Mouse (Mus musculus) midbrain, embryonic 15.5 days (tissue): ENCODE measurements around the gene Pms2. TPM values are rescaled to one million over a fixed set of nuclear protein-coding genes. Genes with fewer than 3 reads are reported as not detected.

Source experiments
- ATAC-seq: fragments of 200-750 bp; cut with Nextera tagmentation; replicated peaks from 2 replicates; pipeline ENCODE4 v1.8.0; 2017; ENCODE audit warnings: moderate TSS enrichment
- H3K27ac ChIP-seq: fragments of 300-500 bp; sonication (generic); 2 replicates; pipeline ENCODE4 v1.5.1; 2015; ENCODE audit warnings: mild to moderate bottlenecking, inconsistent platforms
- H3K27me3 ChIP-seq: fragments of 300-500 bp; sonication (generic); replicated peaks from 2 replicates; pipeline ENCODE4 v1.6.1; 2015; ENCODE audit warnings: inconsistent platforms
- H3K36me3 ChIP-seq: fragments of 300-500 bp; sonication (generic); replicated peaks from 2 replicates; pipeline ENCODE4 v1.6.1; 2015; ENCODE audit warnings: inconsistent platforms
- H3K4me1 ChIP-seq: fragments of 300-500 bp; sonication (generic); 2 replicates; pipeline ENCODE4 v1.6.1; 2015; ENCODE audit warnings: inconsistent platforms
- H3K4me2 ChIP-seq: fragments of 300-500 bp; sonication (generic); 2 replicates; pipeline ENCODE4 v1.6.1; 2015; ENCODE audit warnings: inconsistent platforms, mild to moderate bottlenecking, moderate library complexity
- H3K4me3 ChIP-seq: fragments of 300-500 bp; sonication (generic); 2 replicates; pipeline ENCODE4 v1.5.1; 2015; ENCODE audit warnings: mild to moderate bottlenecking, inconsistent platforms
- H3K9ac ChIP-seq: fragments of 300-500 bp; sonication (generic); 2 replicates; pipeline ENCODE4 v1.6.1; 2015; ENCODE audit warnings: mild to moderate bottlenecking, inconsistent platforms
- H3K9me3 ChIP-seq: fragments of 300-500 bp; sonication (generic); 2 replicates; pipeline ENCODE4 v1.6.1; 2016; ENCODE audit warnings: inconsistent platforms
- WGBS: fragments of 180-500 bp; shearing (Covaris S2); methylation state at CpG from one replicate; pipeline ENCODE4 v1.1.7; 2015; ENCODE audit warnings: mixed read lengths; 5-methylcytosine and 5-hydroxymethylcytosine counted together
- polyA plus RNA-seq: library from polyadenylated mRNA; unstranded; fragments of >200 nt; fragmentation: Nextera tagmentation; extraction: Ambion mirVana; gene quantifications from 2 replicates; pipeline ENCODE4 v1.2.1, GENCODE M21; 2015

Gene Pms2
- polyA plus RNA-seq, 1 experiment from 2014 or later: 27.4 TPM

GRCm38 (mm10) chr5:143936156-143936555, 26.4 kb downstream of the Pms2 start:
- H3K27ac ChIP-seq: no peak overlapping the region
- no peaks in the 10 kb centered on the region; the same call in 1 of the 2 replicates for H3K4me1 ChIP-seq
- 91% methylated on average over 9 of the region's 9 CpGs for WGBS
- H3K9me3 ChIP-seq: no peaks in the 10 kb centered on the region
- no peak overlapping the region for H3K4me2 ChIP-seq
- no peaks in the 10 kb centered on the region for H3K27me3 ChIP-seq
- no peak overlapping the region for H3K9ac ChIP-seq
- H3K4me3 ChIP-seq: no peak overlapping the region
- H3K36me3 ChIP-seq: 0 out of 2 replicates have a peak, but pooled peaks cover under 1% of the 10 kb centered on the region
- no peak for ATAC-seq

GRCm38 (mm10) chr5:143941588-143941987, 31.8 kb downstream of the Pms2 start:
- no peak for ATAC-seq
- H3K4me1 ChIP-seq: no peaks in the 10 kb centered on the region
- WGBS: 25% methylated on average over 10 of the region's 10 CpGs
- H3K27me3 ChIP-seq: no peaks in the 10 kb centered on the region
- H3K36me3 ChIP-seq: no peaks in the 10 kb centered on the region
- H3K9me3 ChIP-seq: no peaks in the 10 kb centered on the region
- no peak overlapping the region for H3K27ac ChIP-seq
- H3K9ac ChIP-seq: no peak overlapping the region
- H3K4me3 ChIP-seq: no peak overlapping the region
- H3K4me2 ChIP-seq: no peak overlapping the region

GRCm38 (mm10) chr5:143943231-143944125, 33.7 kb downstream of the Pms2 start:
- ATAC-seq: no peak
- 88% methylated on average over 14 of the region's 14 CpGs for whole genome bisulfite sequencing
- no peak overlapping the region for H3K4me2 ChIP-seq

GRCm38 (mm10) chr5:143948361-143948760, 38.6 kb downstream of the Pms2 start:
- H3K4me3 ChIP-seq: no peak overlapping the region
- H3K9ac ChIP-seq: no peak overlapping the region
- no peak overlapping the region for H3K4me2 ChIP-seq
- no peaks in the 10 kb centered on the region for H3K9me3 ChIP-seq
- no peaks in the 10 kb centered on the region for H3K27me3 ChIP-seq
- WGBS: 93% methylated on average over 12 of the region's 12 CpGs
- no peak for ATAC-seq
- H3K27ac ChIP-seq: no peak overlapping the region
- no peaks in the 10 kb centered on the region for H3K36me3 ChIP-seq
- no peaks in the 10 kb centered on the region for H3K4me1 ChIP-seq

More at GRCm38 (mm10) chr5:143943231-143944125, 33.7 kb downstream of the Pms2 start:
- Histone ChIP-seq H3K27me3 (no peaks in the 10 kb centered on the region), H3K9ac (no peak overlapping the region), H3K27ac (no peak overlapping the region), H3K4me3 (no peak overlapping the region), H3K9me3 (no peaks in the 10 kb centered on the region), H3K4me1 (no peaks in the 10 kb centered on the region), H3K36me3 (no peaks in the 10 kb centered on the region)

GRCm38 (mm10) chr5:143950016-143950415, 40.3 kb downstream of the Pms2 start:
- Histone ChIP-seq H3K9ac (no peak overlapping the region), H3K4me1 (no peaks in the 10 kb centered on the region), H3K27ac (no peak overlapping the region), H3K4me2 (no peak overlapping the region), H3K36me3 (no peaks in the 10 kb centered on the region), H3K9me3 (no peaks in the 10 kb centered on the region), H3K27me3 (no peaks in the 10 kb centered on the region), H3K4me3 (no peak overlapping the region)
- WGBS: 44% methylated on average over 5 of the region's 5 CpGs
- no peak for ATAC-seq

GRCm38 (mm10) chr5:143957101-143957500, 47.3 kb downstream of the Pms2 start:
- no peak overlapping the region for H3K9ac ChIP-seq
- 93% methylated on average over 6 of the region's 6 CpGs for WGBS
- no peaks in the 10 kb centered on the region for H3K4me1 ChIP-seq
- no peak for ATAC-seq
- no peaks in the 10 kb centered on the region for H3K9me3 ChIP-seq
- no peaks in the 10 kb centered on the region for H3K27me3 ChIP-seq
- H3K36me3 ChIP-seq: no peaks in the 10 kb centered on the region
- no peak overlapping the region for H3K27ac ChIP-seq
- H3K4me3 ChIP-seq: no peak overlapping the region
- no peak overlapping the region for H3K4me2 ChIP-seq

- 91% methylated on average over 11 of the region's 11 CpGs for WGBS
- no peak overlapping the region for H3K4me3 ChIP-seq
- ATAC-seq: no peak
- no peaks in the 10 kb centered on the region for H3K27me3 ChIP-seq
- no peaks in the 10 kb centered on the region for H3K4me1 ChIP-seq
- H3K36me3 ChIP-seq: no peaks in the 10 kb centered on the region
- H3K9me3 ChIP-seq: no peaks in the 10 kb centered on the region
- no peak overlapping the region for H3K27ac ChIP-seq
- no peak overlapping the region for H3K9ac ChIP-seq
- H3K4me2 ChIP-seq: no peak overlapping the region
These were observed 49.8 kb downstream of the Pms2 start for GRCm38 (mm10) chr5:143959551-143959950.

GRCm38 (mm10) chr5:143961176-143961575, 51.4 kb downstream of the Pms2 start:
- Histone ChIP-seq H3K4me2 (no peak overlapping the region), H3K9ac (no peak overlapping the region), H3K27ac (no peak overlapping the region), H3K36me3 (no peaks in the 10 kb centered on the region), H3K9me3 (no peaks in the 10 kb centered on the region), H3K27me3 (no peaks in the 10 kb centered on the region), H3K4me3 (no peak overlapping the region), H3K4me1 (no peaks in the 10 kb centered on the region)
- 86% methylated on average over 8 of the region's 8 CpGs for WGBS
- no peak for ATAC-seq

- Histone ChIP-seq H3K36me3 (no peaks in the 10 kb centered on the region), H3K4me2 (no peak overlapping the region)
- ATAC-seq: no peak
These were observed 56.0 kb downstream of the Pms2 start for GRCm38 (mm10) chr5:143965586-143966345.

GRCm38 (mm10) chr5:143966671-143967070, 56.9 kb downstream of the Pms2 start:
- ATAC-seq: no peak
- Histone ChIP-seq H3K9ac (no peak overlapping the region), H3K27me3 (no peaks in the 10 kb centered on the region), H3K36me3 (no peaks in the 10 kb centered on the region), H3K9me3 (no peaks in the 10 kb centered on the region), H3K4me3 (no peak overlapping the region), H3K4me2 (no peak overlapping the region), H3K4me1 (no peaks in the 10 kb centered on the region), H3K27ac (no peak overlapping the region)
- WGBS: 87% methylated on average over 12 of the region's 12 CpGs

More at GRCm38 (mm10) chr5:143965586-143966345, 56.0 kb downstream of the Pms2 start:
- no peaks in the 10 kb centered on the region for H3K27me3 ChIP-seq
- WGBS: 93% methylated on average over 12 of the region's 12 CpGs
- H3K9me3 ChIP-seq: no peaks in the 10 kb centered on the region
- H3K27ac ChIP-seq: no peak overlapping the region
- H3K4me1 ChIP-seq: no peaks in the 10 kb centered on the region
- H3K4me3 ChIP-seq: no peak overlapping the region
- no peak overlapping the region for H3K9ac ChIP-seq

GRCm38 (mm10) chr5:143972628-143973027, 62.9 kb downstream of the Pms2 start:
- Histone ChIP-seq H3K27me3 (no peaks in the 10 kb centered on the region), H3K4me1 (no peaks in the 10 kb centered on the region), H3K9me3 (no peaks in the 10 kb centered on the region), H3K9ac (no peak overlapping the region), H3K4me2 (no peak overlapping the region), H3K36me3 (no peaks in the 10 kb centered on the region), H3K4me3 (no peak overlapping the region), H3K27ac (no peak overlapping the region)
- 80% methylated on average over 3 of the region's 3 CpGs for WGBS
- ATAC-seq: no peak

GRCm38 (mm10) chr5:143974931-143975630, 65.3 kb downstream of the Pms2 start:
- Histone ChIP-seq H3K9me3 (no peaks in the 10 kb centered on the region), H3K9ac (no peak overlapping the region), H3K4me3 (no peak overlapping the region), H3K4me2 (no peak overlapping the region), H3K4me1 (no peaks in the 10 kb centered on the region), H3K27me3 (no peaks in the 10 kb centered on the region), H3K27ac (no peak overlapping the region), H3K36me3 (no peaks in the 10 kb centered on the region)
- no peak; the same call in 1 of the 2 replicates for ATAC-seq
- 51% methylated on average over 4 of the region's 4 CpGs for WGBS
